Mouse (Mus musculus) MEL (cell line): Measurements from ENCODE around the gene P3h3. TPM values are rescaled to one million over a fixed set of nuclear protein-coding genes. Genes with fewer than 3 reads are reported as not detected.

ENCODE experiments used
- DNase-seq: peaks from one replicate; pipeline ENCODE4 v3.0.0; 2011; ENCODE audit warnings: low read depth, low spot score
- H3K27ac ChIP-seq: 2 replicates; pipeline ENCODE4 v1.5.1; 2012; ENCODE audit warnings: low read depth, mild to moderate bottlenecking, control low read depth, low read length, moderate library complexity; ENCODE audit not compliant: control insufficient read depth
- H3K27me3 ChIP-seq, 2 experiments: fragments of 150-350 bp in 1 of 2; sonication (generic) in 1 of 2; 2 replicates each; pipeline ENCODE4 v1.6.1; 2012; ENCODE audit warnings: low read length in 2 of 2, mild to moderate bottlenecking in 2 of 2, improper control_type of control experiment in 1 of 2, moderate library complexity in 1 of 2; ENCODE audit not compliant: insufficient read depth in 2 of 2, control insufficient read depth in 1 of 2
- H3K36me3 ChIP-seq, 2 experiments: 2 replicates each; pipeline ENCODE4 v1.6.1; 2012 to 2014; ENCODE audit warnings: low read length in 2 of 2, improper control_type of control experiment in 1 of 2, inconsistent platforms in 1 of 2, mild to moderate bottlenecking in 1 of 2; ENCODE audit not compliant: insufficient read depth in 2 of 2, control insufficient read depth in 1 of 2
- H3K4me1 ChIP-seq, 2 experiments: fragments of 150-350 bp in 1 of 2; sonication (generic) in 1 of 2; 2 replicates each; pipeline ENCODE4 v1.6.1; 2012; ENCODE audit warnings: low read length in 2 of 2, improper control_type of control experiment in 1 of 2, mild to moderate bottlenecking in 1 of 2; ENCODE audit not compliant: insufficient read depth in 2 of 2, control insufficient read depth in 1 of 2
- H3K4me3 ChIP-seq, 2 experiments: fragments of 150-350 bp in 1 of 2; sonication (generic) in 1 of 2; 2 replicates each; pipeline ENCODE4 v1.5.1; 2012; ENCODE audit warnings: low read depth in 2 of 2, low read length in 2 of 2, mild to moderate bottlenecking in 2 of 2, moderate library complexity in 2 of 2, control low read depth in 1 of 2, improper control_type of control experiment in 1 of 2; ENCODE audit not compliant: control insufficient read depth in 1 of 2, insufficient read depth in 1 of 2
- H3K79me2 ChIP-seq: 2 replicates; pipeline ENCODE4 v1.6.1; 2012; ENCODE audit warnings: mild to moderate bottlenecking, low read length, moderate library complexity; ENCODE audit not compliant: control insufficient read depth, poor library complexity, insufficient read depth
- H3K9ac ChIP-seq: 2 replicates; pipeline ENCODE4 v1.6.1; 2012; ENCODE audit warnings: low read depth, mild to moderate bottlenecking, control low read depth, low read length, moderate library complexity; ENCODE audit not compliant: control insufficient read depth, poor library complexity, severe bottlenecking
- H3K9me3 ChIP-seq: fragments of 150-350 bp; sonication (generic); replicated peaks from 2 replicates; pipeline ENCODE4 v1.6.1; 2012; ENCODE audit warnings: mild to moderate bottlenecking, low read length, improper control_type of control experiment, moderate library complexity; ENCODE audit not compliant: insufficient read depth
- CHD2 ChIP-seq: IDR thresholded peaks from 2 replicates; pipeline ENCODE4 v1.6.1; 2011; ENCODE audit warnings: low read length, improper control_type of control experiment
- E2F4 ChIP-seq: IDR thresholded peaks from 2 replicates; pipeline ENCODE4 v1.6.1; 2011; ENCODE audit warnings: low read depth, low read length, improper control_type of control experiment, borderline replicate concordance
- EP300 ChIP-seq, 2 experiments: IDR thresholded peaks; 2 replicates each; pipeline ENCODE4 v1.6.1; 2011; ENCODE audit warnings: improper control_type of control experiment in 2 of 2, low read length in 2 of 2, low read depth in 1 of 2, mild to moderate bottlenecking in 1 of 2
- ETS1 ChIP-seq: IDR thresholded peaks from 2 replicates; pipeline ENCODE4 v1.6.1; 2012; ENCODE audit warnings: low read depth, mild to moderate bottlenecking, inconsistent platforms, low read length, improper control_type of control experiment, moderate library complexity
- GATA1 ChIP-seq: IDR thresholded peaks from 2 replicates; pipeline ENCODE4 v1.6.1; 2011; ENCODE audit warnings: low read depth, low read length, improper control_type of control experiment
- MXI1 ChIP-seq: IDR thresholded peaks from 2 replicates; pipeline ENCODE4 v1.6.1; 2011; ENCODE audit warnings: mild to moderate bottlenecking, low read depth, low read length, improper control_type of control experiment
- MYB ChIP-seq: IDR thresholded peaks from 2 replicates; pipeline ENCODE4 v1.6.1; 2011; ENCODE audit warnings: mild to moderate bottlenecking, low read depth, low read length, improper control_type of control experiment
- NELFE ChIP-seq: IDR thresholded peaks from 2 replicates; pipeline ENCODE4 v1.6.1; 2011; ENCODE audit warnings: low read depth, low read length, improper control_type of control experiment
- POLR2A ChIP-seq, 2 experiments: IDR thresholded peaks; 2 replicates each; pipeline ENCODE4 v1.6.1; 2011 to 2012; ENCODE audit warnings: low read length in 2 of 2, mild to moderate bottlenecking in 2 of 2, control low read depth in 1 of 2, improper control_type of control experiment in 1 of 2, low read depth in 1 of 2, moderate library complexity in 1 of 2; ENCODE audit not compliant: control insufficient read depth in 1 of 2, insufficient read depth in 1 of 2, poor library complexity in 1 of 2
- SIN3A ChIP-seq: IDR thresholded peaks from 2 replicates; pipeline ENCODE4 v1.6.1; 2012; ENCODE audit warnings: low read length, improper control_type of control experiment, inconsistent platforms
- SMC3 ChIP-seq: IDR thresholded peaks from 2 replicates; pipeline ENCODE4 v1.6.1; 2011; ENCODE audit warnings: low read depth, low read length, improper control_type of control experiment
- UBTF ChIP-seq: IDR thresholded peaks from 2 replicates; pipeline ENCODE4 v1.6.1; 2012; ENCODE audit warnings: low read depth, mild to moderate bottlenecking, inconsistent platforms, low read length, improper control_type of control experiment, moderate library complexity, borderline replicate concordance; ENCODE audit not compliant: insufficient read depth
- USF2 ChIP-seq, 2 experiments: IDR thresholded peaks; 2 replicates each; pipeline ENCODE4 v1.6.1; 2011 to 2012; ENCODE audit warnings: improper control_type of control experiment in 2 of 2, low read length in 2 of 2, borderline replicate concordance in 1 of 2, inconsistent platforms in 1 of 2, low read depth in 1 of 2, mild to moderate bottlenecking in 1 of 2; ENCODE audit not compliant: insufficient read depth in 1 of 2
- ZC3H11A ChIP-seq: IDR thresholded peaks from 2 replicates; pipeline ENCODE4 v1.6.1; 2012; ENCODE audit warnings: low read depth, mild to moderate bottlenecking, inconsistent platforms, low read length, improper control_type of control experiment
- ZMIZ1 ChIP-seq: IDR thresholded peaks from 2 replicates; pipeline ENCODE4 v1.6.1; 2012; ENCODE audit warnings: low read depth, mild to moderate bottlenecking, inconsistent platforms, low read length, improper control_type of control experiment, moderate library complexity
- ZNF384 ChIP-seq: IDR thresholded peaks from 2 replicates; pipeline ENCODE4 v1.6.1; 2012; ENCODE audit warnings: low read depth, mild to moderate bottlenecking, inconsistent platforms, low read length, improper control_type of control experiment
- polyA plus RNA-seq, 2 experiments: library from polyadenylated mRNA; stranded (reverse) in 1 of 2; unstranded in 1 of 2; fragments of >175 nt in 1 of 2; fragments of >200 nt in 1 of 2; gene quantifications; 2 replicates each; pipeline versions ENCODE4 v1.2.1 to v1.2.4; 2012; ENCODE audit warnings: low replicate concordance in 2 of 2, low read depth in 1 of 2; ENCODE audit not compliant: insufficient read length in 2 of 2, insufficient read depth in 1 of 2, missing spikeins in 1 of 2
- total RNA-seq: library from RNA; depleted of rRNA; stranded (reverse); fragments of 300-350 nt; gene quantifications from 2 replicates; pipeline ENCODE4 v1.2.3, GENCODE M21; 2012

Gene P3h3
- total and polyA plus RNA-seq, 3 experiments = 0.23 to 2.1 TPM; not detected in 1

- TF ChIP-seq CHD2 (peak; percentile 89), SIN3A (peak; percentile 75), ZC3H11A (no peak), ETS1 (no peak; the same call in 1 of the 2 replicates), MXI1 (peak; percentile 86), MYB (0 out of 2 replicates have a peak, but pooled peaks have one; percentile 20), USF2 (IDR thresholded peaks at IDR 0.05; ENCODE audit: borderline replicate concordance in 1 of 2, insufficient read depth in 1 of 2, low read depth in 1 of 2, low read length in 2 of 2) (no peak), POLR2A (IDR thresholded peaks at IDR 0.05; ENCODE audit: control insufficient read depth in 1 of 2, insufficient read depth in 1 of 2, low read depth in 1 of 2, low read length in 2 of 2, poor library complexity in 1 of 2) (peak; percentile 58 to 79; a peak in 2 of 4 replicates), NELFE (peak; percentile 95), UBTF (no peak)
Observed at GRCm38 (mm10) chr6:124828868-124829798, 28.4 kb downstream of the P3h3 start, which contains the start of the genes Usp5 and Cdca3 (continued).

- H3K9me3 ChIP-seq = no peaks in the 10 kb centered on the region
- H3K4me1 ChIP-seq = peaks cover 2 to 6% of the 10 kb centered on the region in 2 experiments; a peak in 3 of 4 replicates
- peak overlapping the region; percentile 69 for H3K9ac ChIP-seq
- H3K27me3 ChIP-seq = no peaks in the 10 kb centered on the region
- peak overlapping the region; percentile 33 for H3K27ac ChIP-seq
- H3K4me3 ChIP-seq = peak overlapping the region; percentile 63 to 89
- peak; percentile 76 for DNase-seq
- TF ChIP-seq E2F4 (no peak), CHD2 (no peak), ZNF384 (no peak), GATA1 (peak; percentile 69), EP300 (IDR thresholded peaks at IDR 0.05; ENCODE audit: low read depth in 1 of 2, low read length in 2 of 2) (no peak), POLR2A (IDR thresholded peaks at IDR 0.05; ENCODE audit: control insufficient read depth in 1 of 2, insufficient read depth in 1 of 2, low read depth in 1 of 2, low read length in 2 of 2, poor library complexity in 1 of 2) (0 out of 4 replicates have a peak, but pooled peaks of 1 of the 2 experiments have one; percentile 22), MXI1 (no peak; the same call in 1 of the 2 replicates)
- H3K36me3 ChIP-seq = peaks cover 4 to 8% of the 10 kb centered on the region in 2 experiments
- H3K79me2 ChIP-seq = peaks cover 22% of the 10 kb centered on the region
Observed at GRCm38 (mm10) chr6:124828101-124828592, 29.4 kb downstream of the P3h3 start.

GRCm38 (mm10) chr6:124822049-124822448, 35.5 kb downstream of the P3h3 start:
- H3K79me2 ChIP-seq = peaks cover 2% of the 10 kb centered on the region; the same call in 1 of the 2 replicates
- no peak overlapping the region for H3K4me3 ChIP-seq
- TF ChIP-seq NELFE (no peak), SMC3 (no peak), ZMIZ1 (no peak)
- H3K27me3 ChIP-seq = no peaks in the 10 kb centered on the region
- no peaks in the 10 kb centered on the region for H3K4me1 ChIP-seq
- H3K36me3 ChIP-seq = peaks cover 0 to 13% of the 10 kb centered on the region in 2 experiments; a peak in 2 of 4 replicates
- no peak for DNase-seq
- no peak overlapping the region for H3K9ac ChIP-seq
- no peak overlapping the region for H3K27ac ChIP-seq
- no peaks in the 10 kb centered on the region for H3K9me3 ChIP-seq
